Mouse (Mus musculus) olfactory bulb, adult 2 months (tissue): ENCODE measurements around the gene Cib2.

ENCODE experiments used
- CTCF ChIP-seq: fragments of 200-500 bp; IDR thresholded peaks from 2 replicates; pipeline ENCODE4 v1.5.1; 2012; ENCODE audit warnings: low read depth, mild to moderate bottlenecking, low read length, moderate library complexity; ENCODE audit not compliant: insufficient read depth
- POLR2A ChIP-seq: fragments of 200-500 bp; IDR thresholded peaks from 2 replicates; pipeline ENCODE4 v1.6.1; 2012; ENCODE audit warnings: mild to moderate bottlenecking, low read depth, low read length, moderate library complexity; ENCODE audit not compliant: insufficient read depth

- TF ChIP-seq POLR2A (no peak), CTCF (no peak)
Measured at GRCm38 (mm10) chr9:54529950-54530349, 30.1 kb downstream of the Cib2 start.
